Comparison of ENCODE assay signal across 8 mouse cellular contexts in the genomic region with DNA sequence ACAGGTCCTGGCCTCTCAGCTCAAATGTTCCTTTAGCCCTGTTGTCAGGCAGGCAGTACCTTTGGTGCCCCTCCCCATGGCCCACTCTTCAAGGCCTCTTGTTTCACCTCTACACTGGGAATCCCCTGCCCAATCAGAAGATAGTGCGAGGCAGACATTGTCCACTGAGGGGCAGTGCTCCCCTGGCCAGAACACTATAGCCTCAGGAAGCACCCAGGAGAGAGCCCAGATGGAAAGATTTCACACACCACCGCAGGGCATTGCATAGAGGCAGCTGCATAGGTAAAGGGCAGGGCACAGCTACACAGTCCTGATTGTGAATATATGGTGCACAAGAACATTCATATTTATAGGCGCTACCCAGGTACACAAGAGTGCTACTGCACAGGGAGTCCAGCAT. TPM values are rescaled to one million over a fixed set of nuclear protein-coding genes. Genes with fewer than 3 reads are reported as not detected.
DNase-seq lines count a peak whose midpoint lies in the region; ATAC-seq and TF ChIP-seq lines count a peak whose summit lies in the region.

No protein-coding gene starts in this region.

- DNase-seq in kidney, adult 2 months = peak; percentile 5
- DNase-seq in kidney, adult 8-10 months = no peak
- DNase-seq in midbrain, postnatal 0 days (ENCODE audit: low spot score) = peak; percentile 64
- no peak for DNase-seq in spleen, postnatal 10 days (ENCODE audit: low spot score in 2 of 2)

- H3K9me3 ChIP-seq in limb, embryonic 13.5 days = no peaks in the 10 kb centered on the region
- H3K9me3 ChIP-seq in midbrain, postnatal 0 days (ENCODE audit: low read length) = no peaks in the 10 kb centered on the region

- TF ChIP-seq POLR2A in kidney, adult 2 months (IDR thresholded peaks at IDR 0.05; ENCODE audit: low read depth, low read length) = no peak
- TF ChIP-seq POLR2A in bone marrow macrophage, adult 2 months (IDR thresholded peaks at IDR 0.05; ENCODE audit: borderline replicate concordance, low read depth, low read length) = no peak
- no peak for TF ChIP-seq POLR2A in embryonic fibroblast, embryonic 13.5 days (IDR thresholded peaks at IDR 0.05; ENCODE audit: low read depth, low read length)

- H3K27me3 ChIP-seq in kidney, adult 2 months (replicated peaks; ENCODE audit: control insufficient read depth, insufficient read depth, low read length) = no peaks in the 10 kb centered on the region
- peaks cover 9% of the 10 kb centered on the region for H3K27me3 ChIP-seq in limb, embryonic 13.5 days
- H3K27me3 ChIP-seq in midbrain, postnatal 0 days (ENCODE audit: insufficient read depth, low read length) = no peaks in the 10 kb centered on the region

- peak; percentile 36 for TF ChIP-seq CTCF in kidney, adult 2 months (conservative IDR thresholded peaks at IDR 0.05; ENCODE audit: insufficient read depth, insufficient read length, low read depth, low read length)
- TF ChIP-seq CTCF in bone marrow macrophage, adult 2 months (IDR thresholded peaks at IDR 0.05; ENCODE audit: low read depth, low read length) = peak; percentile 23; the same call in 1 of the 2 replicates
- peak; percentile 70; the same call in 1 of the 2 replicates for TF ChIP-seq CTCF in embryonic fibroblast, embryonic 13.5 days (IDR thresholded peaks at IDR 0.05; ENCODE audit: borderline replicate concordance, insufficient read depth, low read length)
- TF ChIP-seq CTCF in midbrain, postnatal 0 days (IDR thresholded peaks at IDR 0.05) = peak; percentile 81

- no peak overlapping the region for H3K27ac ChIP-seq in kidney, adult 2 months (ENCODE audit: insufficient read depth, low read depth, low read length)
- no peak overlapping the region for H3K27ac ChIP-seq in bone marrow macrophage, adult 2 months (ENCODE audit: insufficient read depth, low read depth, low read length)
- H3K27ac ChIP-seq in embryonic fibroblast, embryonic 13.5 days (ENCODE audit: insufficient read depth, low read length) = no peak overlapping the region
- no peak overlapping the region for H3K27ac ChIP-seq in limb, embryonic 13.5 days
- H3K27ac ChIP-seq in midbrain, postnatal 0 days (ENCODE audit: low read depth, low read length) = no peak overlapping the region

- no peak overlapping the region for H3K4me2 ChIP-seq in limb, embryonic 13.5 days (replicated peaks)
- no peak overlapping the region for H3K4me2 ChIP-seq in midbrain, postnatal 0 days (ENCODE audit: low read depth, low read length, poor library complexity, severe bottlenecking)

- H3K9ac ChIP-seq in limb, embryonic 13.5 days = no peak overlapping the region
- no peak overlapping the region for H3K9ac ChIP-seq in midbrain, postnatal 0 days (replicated peaks; ENCODE audit: low read length, poor library complexity, severe bottlenecking)

- no peaks in the 10 kb centered on the region for H3K36me3 ChIP-seq in kidney, adult 2 months (ENCODE audit: control insufficient read depth, insufficient read depth, low read length)
- H3K36me3 ChIP-seq in limb, embryonic 13.5 days = no peaks in the 10 kb centered on the region
- H3K36me3 ChIP-seq in midbrain, postnatal 0 days (ENCODE audit: insufficient read depth, low read length) = no peaks in the 10 kb centered on the region

- no peak overlapping the region for H3K4me3 ChIP-seq in kidney, adult 2 months (ENCODE audit: insufficient read depth, low read depth, low read length)
- no peak overlapping the region for H3K4me3 ChIP-seq in bone marrow macrophage, adult 2 months (ENCODE audit: insufficient read depth, low read length)
- no peak overlapping the region for H3K4me3 ChIP-seq in embryonic fibroblast, embryonic 13.5 days (ENCODE audit: insufficient read depth, low read length)
- H3K4me3 ChIP-seq in limb, embryonic 13.5 days = no peak overlapping the region
- H3K4me3 ChIP-seq in midbrain, postnatal 0 days (ENCODE audit: low read depth, low read length) = no peak overlapping the region

- peak; percentile 88 to 93 for ATAC-seq in hematopoietic stem cell, adult 5-6 weeks (replicated peaks in 1 of 2; ENCODE audit: insufficient read depth in 1 of 2, low FRiP score in 2 of 2, low TSS enrichment in 1 of 2, low read depth in 1 of 2, poor library complexity in 2 of 2, severe bottlenecking in 2 of 2)
- ATAC-seq in limb, embryonic 13.5 days (ENCODE audit: low FRiP score, low read depth) = peak; percentile 81
- peak; percentile 74 for ATAC-seq in midbrain, postnatal 0 days (ENCODE audit: low FRiP score)

- no peaks in the 10 kb centered on the region for H3K4me1 ChIP-seq in kidney, adult 2 months (ENCODE audit: control insufficient read depth, insufficient read depth, low read length)
- no peaks in the 10 kb centered on the region for H3K4me1 ChIP-seq in bone marrow macrophage, adult 2 months (ENCODE audit: control insufficient read depth, insufficient read depth, low read length)
- no peaks in the 10 kb centered on the region for H3K4me1 ChIP-seq in embryonic fibroblast, embryonic 13.5 days (ENCODE audit: control insufficient read depth, insufficient read depth, low read length)
- H3K4me1 ChIP-seq in limb, embryonic 13.5 days = no peaks in the 10 kb centered on the region
- H3K4me1 ChIP-seq in midbrain, postnatal 0 days (ENCODE audit: insufficient read depth, low read length) = no peaks in the 10 kb centered on the region

- WGBS in kidney, adult 2 months = 21% methylated on average over 3 of the region's 3 CpGs
- WGBS in limb, embryonic 13.5 days = 24% methylated on average over 3 of the region's 3 CpGs
- 24% methylated on average over 3 of the region's 3 CpGs for WGBS in midbrain, postnatal 0 days

RNA-seq across cellular contexts. Expression of gene Vipr2, which starts 6.5 kb away (rescaled TPM):
- 0.43 and 0.52 TPM in 2 replicates for polyA plus RNA-seq in kidney, adult 2 months (2012; rRNA removed)
- not detected in 2 replicates for polyA plus RNA-seq in bone marrow macrophage, adult 2 months (2012; ENCODE audit: insufficient read depth, insufficient read length, missing spikeins)
- 0.43 and 0.51 TPM in 2 replicates for polyA plus RNA-seq in embryonic fibroblast, embryonic 13.5 days (2011; ENCODE audit: insufficient read length, low read depth, missing spikeins)
- total RNA-seq in hematopoietic stem cell, adult 5-6 weeks (2017) = 9.4 and 12.2 TPM in 2 replicates
- 2.2 and 3.2 TPM in 2 replicates for polyA plus RNA-seq in limb, embryonic 13.5 days (2015; fragmentation: Nextera tagmentation; extraction: Ambion mirVana)
- total RNA-seq in midbrain, postnatal 0 days (2014; rRNA removed) = 2.5 and 3.9 TPM in 2 replicates
- polyA plus RNA-seq in midbrain, postnatal 0 days (2015; fragmentation: Nextera tagmentation; extraction: Ambion mirVana) = 0.95 and 1.2 TPM in 2 replicates

RNA-seq across cellular contexts. Expression of gene Zfp386, which starts 23.5 kb away (rescaled TPM):
- polyA plus RNA-seq in kidney, adult 2 months (2012; rRNA removed) = 5.0 and 6.6 TPM in 2 replicates
- polyA plus RNA-seq in bone marrow macrophage, adult 2 months (2012; ENCODE audit: insufficient read depth, insufficient read length, missing spikeins) = 26.1 and 29.5 TPM in 2 replicates
- polyA plus RNA-seq in embryonic fibroblast, embryonic 13.5 days (2011; ENCODE audit: insufficient read length, low read depth, missing spikeins) = 30.1 and 39.4 TPM in 2 replicates
- total RNA-seq in hematopoietic stem cell, adult 5-6 weeks (2017) = 78.7 and 85.0 TPM in 2 replicates
- polyA plus RNA-seq in limb, embryonic 13.5 days (2015; fragmentation: Nextera tagmentation; extraction: Ambion mirVana) = 52.1 and 52.8 TPM in 2 replicates
- 32.1 and 37.9 TPM in 2 replicates for total RNA-seq in midbrain, postnatal 0 days (2014; rRNA removed)
- 33.5 and 37.1 TPM in 2 replicates for polyA plus RNA-seq in midbrain, postnatal 0 days (2015; fragmentation: Nextera tagmentation; extraction: Ambion mirVana)

Comparison
In these comparisons a context has a peak if more than half of its experiments do, and no peak if none do; other contexts are left out.
1. DNase-seq: peak in kidney, adult 2 months (single experiment) and midbrain, postnatal 0 days (single experiment); none in kidney, adult 8-10 months (0 of 2) and spleen, postnatal 10 days (0 of 2).
2. CTCF ChIP-seq: peak in every context shown above with its lines; median percentile 81 in midbrain, postnatal 0 days; 70 in embryonic fibroblast, embryonic 13.5 days; 36 in kidney, adult 2 months; 23 in bone marrow macrophage, adult 2 months.
3. Peak in every context shown above with its lines, with median percentiles within 50 percentile points of each other: ATAC-seq.